Comparison of ENCODE assay signal across 9 mouse cellular contexts in the genomic region with DNA sequence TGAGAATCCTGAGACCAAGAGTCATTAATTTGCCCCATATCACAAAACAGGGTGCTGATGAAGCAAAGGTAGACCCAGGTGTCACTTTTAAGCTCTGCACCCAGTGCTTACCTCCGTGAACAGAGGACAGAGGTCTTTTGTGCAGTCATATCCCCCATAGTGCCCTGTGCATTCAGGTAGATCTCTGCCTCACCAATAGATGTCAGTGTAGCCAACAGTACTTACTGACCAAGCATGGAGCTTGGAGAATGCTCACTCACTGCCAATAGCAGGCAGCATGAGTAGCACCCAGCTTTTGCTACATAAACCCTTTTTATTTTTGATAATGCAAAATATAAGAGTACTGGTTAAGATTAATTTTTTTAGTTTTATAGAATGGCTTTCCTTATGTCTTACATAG.
DNase-seq lines count a peak whose midpoint lies in the region; ATAC-seq and TF ChIP-seq lines count a peak whose summit lies in the region.
"Had no signal": no experiment of that assay in that cellular context is flagged by ENCODE, and none has a peak within 500 bp of the region (broad histone marks: within the 10 kb centered on the region; RNA-seq: fewer than 3 reads in every experiment).

No protein-coding gene starts in this region.

- no peaks in the 10 kb centered on the region for H3K36me3 ChIP-seq in hindbrain, embryonic 15.5 days
- no peaks in the 10 kb centered on the region for H3K36me3 ChIP-seq in hindbrain, embryonic 14.5 days (replicated peaks; ENCODE audit: control insufficient read depth, insufficient read depth)
- H3K36me3 ChIP-seq in limb, embryonic 14.5 days (ENCODE audit: control insufficient read depth, insufficient read depth, low read length): no peaks in the 10 kb centered on the region
- no peaks in the 10 kb centered on the region for H3K36me3 ChIP-seq in stomach, embryonic 14.5 days (ENCODE audit: control insufficient read depth, insufficient read depth, low read length)
- H3K36me3 ChIP-seq: liver, embryonic 15.5 days had no signal

- H3K9me3 ChIP-seq in hindbrain, embryonic 15.5 days: no peaks in the 10 kb centered on the region
- no peaks in the 10 kb centered on the region for H3K9me3 ChIP-seq in hindbrain, embryonic 14.5 days (ENCODE audit: control insufficient read depth, low read length)
- no peaks in the 10 kb centered on the region for H3K9me3 ChIP-seq in limb, embryonic 14.5 days (ENCODE audit: control insufficient read depth, low read length)
- no peaks in the 10 kb centered on the region for H3K9me3 ChIP-seq in stomach, embryonic 14.5 days (ENCODE audit: control insufficient read depth, low read depth, low read length)
- H3K9me3 ChIP-seq: liver, embryonic 15.5 days had no signal

- no peak overlapping the region for H3K27ac ChIP-seq in hindbrain, embryonic 15.5 days (replicated peaks)
- no peak overlapping the region for H3K27ac ChIP-seq in hindbrain, embryonic 14.5 days
- H3K27ac ChIP-seq in cortical plate, adult 2 months (ENCODE audit: insufficient read depth, low read length): no peak overlapping the region
- H3K27ac ChIP-seq in limb, embryonic 14.5 days (replicated peaks; ENCODE audit: low read depth, low read length): no peak overlapping the region
- no peak overlapping the region for H3K27ac ChIP-seq in stomach, embryonic 14.5 days (ENCODE audit: low read length)
- H3K27ac ChIP-seq: liver, embryonic 15.5 days had no signal

- TF ChIP-seq POLR2A in cortical plate, adult 2 months (IDR thresholded peaks at IDR 0.05; ENCODE audit: extremely low read depth, insufficient read depth, low read length): no peak
- TF ChIP-seq POLR2A in limb, embryonic 14.5 days (IDR thresholded peaks at IDR 0.05; ENCODE audit: borderline replicate concordance, extremely low read depth, insufficient read depth, insufficient read length): no peak

- no peak overlapping the region for H3K4me3 ChIP-seq in hindbrain, embryonic 15.5 days
- H3K4me3 ChIP-seq in hindbrain, embryonic 14.5 days (replicated peaks; ENCODE audit: low read length): no peak overlapping the region
- no peak overlapping the region for H3K4me3 ChIP-seq in cortical plate, adult 2 months (ENCODE audit: insufficient read depth, low read length)
- H3K4me3 ChIP-seq in limb, embryonic 14.5 days (replicated peaks; ENCODE audit: low read length): no peak overlapping the region
- H3K4me3 ChIP-seq in stomach, embryonic 14.5 days (ENCODE audit: low read depth, low read length): no peak overlapping the region
- H3K4me3 ChIP-seq: liver, embryonic 15.5 days had no signal

- no peak for DNase-seq in hindbrain, embryonic 14.5 days (ENCODE audit: low spot score)
- DNase-seq in NIH3T3 (ENCODE audit: low read depth): peak; percentile 78
- DNase-seq in limb, embryonic 14.5 days (ENCODE audit: low spot score): peak; percentile 44
- no peak for DNase-seq in natural killer cell, adult 2 months (ENCODE audit: low spot score in 2 of 2)
- DNase-seq in spleen, postnatal 10 days (ENCODE audit: low spot score in 2 of 2): no peak

- ATAC-seq in hindbrain, embryonic 15.5 days (ENCODE audit: low FRiP score, low read depth): peak; percentile 77
- no peak for ATAC-seq in hindbrain, embryonic 14.5 days (ENCODE audit: low FRiP score)
- ATAC-seq in limb, embryonic 14.5 days (ENCODE audit: low FRiP score, low read depth): no peak
- peak; percentile 72; the same call in 1 of the 2 replicates for ATAC-seq in stomach, embryonic 14.5 days (ENCODE audit: insufficient number of reproducible peaks, insufficient read depth, low FRiP score, low read depth)

- peaks cover 16% of the 10 kb centered on the region for H3K4me1 ChIP-seq in hindbrain, embryonic 15.5 days (replicated peaks)
- peaks cover 16% of the 10 kb centered on the region for H3K4me1 ChIP-seq in hindbrain, embryonic 14.5 days (replicated peaks; ENCODE audit: control insufficient read depth, insufficient read depth, low read length)
- peaks cover under 1% of the 10 kb centered on the region; the same call in 1 of the 2 replicates for H3K4me1 ChIP-seq in cortical plate, adult 2 months (ENCODE audit: control insufficient read depth, insufficient read depth, low read length)
- H3K4me1 ChIP-seq in limb, embryonic 14.5 days (ENCODE audit: control insufficient read depth, insufficient read depth, low read length): no peaks in the 10 kb centered on the region
- no peaks in the 10 kb centered on the region for H3K4me1 ChIP-seq in stomach, embryonic 14.5 days (ENCODE audit: control insufficient read depth, insufficient read depth, low read length)
- H3K4me1 ChIP-seq: liver, embryonic 15.5 days had no signal

- no peak overlapping the region for H3K9ac ChIP-seq in hindbrain, embryonic 15.5 days
- H3K9ac ChIP-seq in hindbrain, embryonic 14.5 days: no peak overlapping the region
- H3K9ac ChIP-seq in limb, embryonic 14.5 days (ENCODE audit: low read depth, low read length, severe bottlenecking): no peak overlapping the region
- H3K9ac ChIP-seq in stomach, embryonic 14.5 days (replicated peaks; ENCODE audit: low read depth, low read length): no peak overlapping the region
- H3K9ac ChIP-seq: liver, embryonic 15.5 days had no signal

- TF ChIP-seq CTCF in cortical plate, adult 2 months (IDR thresholded peaks at IDR 0.05; ENCODE audit: extremely low read depth, insufficient read depth, low read length): peak; percentile 75

- 21% methylated on average over 1 of the region's 1 CpGs for WGBS in hindbrain, embryonic 15.5 days
- WGBS in hindbrain, embryonic 14.5 days: 46% methylated on average over 1 of the region's 1 CpGs
- WGBS in limb, embryonic 14.5 days: 26% methylated on average over 1 of the region's 1 CpGs
- WGBS in stomach, embryonic 14.5 days: 36% methylated on average over 1 of the region's 1 CpGs

- H3K27me3 ChIP-seq in hindbrain, embryonic 15.5 days: no peaks in the 10 kb centered on the region
- no peaks in the 10 kb centered on the region for H3K27me3 ChIP-seq in hindbrain, embryonic 14.5 days (ENCODE audit: control insufficient read depth, insufficient read depth, low read length)
- H3K27me3 ChIP-seq in limb, embryonic 14.5 days (ENCODE audit: control insufficient read depth, insufficient read depth, low read length): no peaks in the 10 kb centered on the region
- H3K27me3 ChIP-seq in stomach, embryonic 14.5 days (ENCODE audit: control insufficient read depth, insufficient read depth, low read length): no peaks in the 10 kb centered on the region
- H3K27me3 ChIP-seq: liver, embryonic 15.5 days had no signal

- no peak overlapping the region for H3K4me2 ChIP-seq in hindbrain, embryonic 15.5 days
- H3K4me2 ChIP-seq in hindbrain, embryonic 14.5 days (replicated peaks): no peak overlapping the region
- H3K4me2 ChIP-seq in limb, embryonic 14.5 days (replicated peaks; ENCODE audit: low read depth, low read length, severe bottlenecking): no peak overlapping the region
- no peak overlapping the region for H3K4me2 ChIP-seq in stomach, embryonic 14.5 days (replicated peaks; ENCODE audit: low read depth, low read length)
- H3K4me2 ChIP-seq: liver, embryonic 15.5 days had no signal

Comparison
In these comparisons a context has a peak if more than half of its experiments do, and no peak if none do; other contexts are left out.
1. ATAC-seq: peak in hindbrain, embryonic 15.5 days (single experiment) and stomach, embryonic 14.5 days (single experiment); none in hindbrain, embryonic 14.5 days (single experiment) and limb, embryonic 14.5 days (single experiment).
2. DNase-seq: peak in NIH3T3 (single experiment) and limb, embryonic 14.5 days (single experiment); none in hindbrain, embryonic 14.5 days (single experiment), natural killer cell, adult 2 months (0 of 2) and spleen, postnatal 10 days (0 of 2).